Mouse (Mus musculus): Measurements from ENCODE around the gene Ttn.

The Ttn gene

GRCm38 (mm10) chr2:76702751-76703150 is 279.6 kb downstream of the Ttn start:
- DNase-seq (ENCODE audit: low spot score): no peak

DNA sequence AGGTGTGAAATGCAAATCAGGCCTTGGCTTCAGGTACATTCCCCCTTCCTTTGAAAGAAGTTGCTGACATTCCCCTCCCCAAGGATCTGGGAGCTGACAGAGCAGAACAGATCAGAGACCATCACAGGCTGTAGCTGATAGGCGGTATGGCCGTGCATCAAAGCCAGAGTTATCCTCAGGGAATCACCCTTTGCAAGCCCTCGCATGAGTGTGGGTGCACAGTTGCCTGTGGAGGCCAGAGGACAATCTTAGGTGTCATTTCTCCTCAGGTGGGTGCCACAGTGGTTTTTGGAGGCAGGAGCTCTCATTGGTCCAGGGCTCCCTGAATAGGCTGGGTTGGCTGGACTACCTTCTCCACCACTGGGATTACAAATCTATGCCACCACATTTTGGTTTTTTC is 280.2 kb downstream of the Ttn start:
- no peak for DNase-seq (ENCODE audit: low spot score)

GRCm38 (mm10) chr2:76695290-76695689 is 287.1 kb downstream of the Ttn start:
- DNase-seq (ENCODE audit: low spot score): no peak

DNA sequence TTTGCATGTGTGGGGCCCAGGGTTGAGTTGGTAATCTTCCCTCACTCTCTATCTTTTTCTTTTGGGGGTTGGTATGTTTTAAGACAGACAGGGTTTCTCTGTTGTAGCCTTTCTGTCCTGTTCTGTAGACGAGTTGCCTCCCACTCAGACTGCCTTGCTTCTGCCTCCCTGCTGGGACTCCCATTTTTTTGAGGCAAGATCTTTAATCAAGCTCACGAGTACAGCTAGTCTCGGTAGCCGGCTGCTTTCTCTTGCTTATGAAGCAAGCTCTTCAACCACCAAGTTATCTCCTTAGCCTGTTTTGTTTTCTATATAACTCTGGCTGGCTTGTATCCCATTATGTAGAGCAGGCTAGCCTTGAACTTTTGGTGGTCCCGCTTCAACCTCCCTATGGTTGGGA is 288.6 kb downstream of the Ttn start:
- no peak for DNase-seq (ENCODE audit: low spot score)

DNA sequence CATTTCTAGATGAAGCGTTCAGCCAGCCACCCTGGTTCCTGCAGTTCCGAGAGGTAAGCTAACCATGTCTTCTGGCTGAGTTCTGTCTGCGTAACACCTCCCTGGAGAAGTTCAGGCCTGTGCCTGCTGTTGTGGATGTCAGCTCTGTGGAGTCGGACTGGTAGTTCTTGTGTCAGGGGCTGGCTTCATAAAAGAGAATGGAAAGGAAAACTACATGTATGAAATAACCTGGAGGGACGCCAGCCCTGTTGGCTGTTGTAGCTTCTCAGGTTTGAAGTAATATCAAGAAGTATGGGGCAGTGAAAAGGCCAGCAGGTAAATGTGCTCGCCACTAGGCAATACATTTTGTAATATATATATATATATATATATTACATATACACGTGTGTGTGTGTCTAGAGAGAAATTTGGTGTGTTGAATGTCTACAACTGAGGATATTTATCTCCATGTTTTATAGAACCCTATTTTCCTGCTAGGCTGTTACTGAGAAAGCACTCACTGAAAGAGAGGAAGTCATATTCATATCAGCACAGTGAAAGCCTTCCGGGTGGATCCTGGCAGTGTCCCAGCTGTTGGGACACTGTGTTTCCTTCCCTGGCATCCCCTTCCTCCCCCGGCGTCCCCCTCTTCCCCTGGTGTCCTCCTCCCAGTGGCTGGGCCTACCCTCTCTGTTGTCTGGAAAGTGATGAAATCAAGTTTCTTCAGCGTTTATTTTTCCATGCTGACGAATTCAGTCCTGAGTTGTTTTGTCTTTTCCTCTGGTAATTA is 291.7 kb downstream of the Ttn start:
- DNase-seq (ENCODE audit: low spot score): no peak

- DNase-seq (ENCODE audit: low spot score): no peak
These were observed 294.2 kb downstream of the Ttn start for GRCm38 (mm10) chr2:76688162-76688561.

- DNase-seq (ENCODE audit: low spot score): no peak
These were observed 294.7 kb downstream of the Ttn start for GRCm38 (mm10) chr2:76687608-76688007.

- no peak for DNase-seq (ENCODE audit: low spot score)
These were observed 295.4 kb downstream of the Ttn start for GRCm38 (mm10) chr2:76686986-76687385.

- DNase-seq (ENCODE audit: low spot score): no peak
These were observed 300.0 kb downstream of the Ttn start for GRCm38 (mm10) chr2:76682301-76682700.

DNA sequence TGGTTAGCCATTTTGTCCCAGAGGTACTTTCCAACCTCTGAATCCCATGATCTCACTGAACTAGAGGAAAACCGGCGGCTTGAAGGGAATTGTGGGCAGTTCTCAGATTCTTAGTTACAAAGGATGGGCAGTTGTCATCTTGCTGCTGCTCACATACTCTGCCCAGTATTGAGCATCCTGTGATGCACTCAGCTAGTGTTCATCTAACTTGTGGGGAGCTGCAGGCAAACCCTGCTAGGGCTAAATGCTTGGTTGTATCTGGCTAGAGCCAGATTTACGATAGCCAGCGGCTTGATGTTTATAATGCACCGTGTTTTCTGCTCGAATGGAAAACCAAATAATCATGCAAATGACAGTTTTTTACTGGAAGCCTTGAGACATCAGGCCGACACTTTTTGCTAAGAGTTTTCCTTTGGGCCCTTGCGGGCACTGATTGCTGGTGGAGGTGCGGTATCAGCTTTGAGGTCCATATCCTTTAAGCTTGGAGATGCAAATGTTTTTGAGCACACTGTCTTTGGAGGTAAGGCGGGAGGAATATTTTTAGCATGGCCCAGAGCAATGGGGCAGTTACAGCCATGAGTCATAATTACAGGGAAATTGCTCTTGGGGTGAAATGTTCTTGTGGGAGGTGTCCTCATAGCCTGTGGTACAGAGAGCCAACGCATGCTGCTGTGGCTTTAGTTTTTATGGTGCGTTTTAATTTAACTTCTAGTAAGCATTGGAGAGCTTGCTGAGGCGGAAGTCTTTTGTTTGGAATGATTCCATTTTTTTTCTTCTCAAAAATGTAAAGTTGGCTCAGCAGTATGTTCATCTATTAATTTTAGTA is 305.7 kb downstream of the Ttn start:
- no peak for DNase-seq (ENCODE audit: low spot score)

GRCm38 (mm10) chr2:76675949-76676348 is 306.4 kb downstream of the Ttn start:
- no peak for DNase-seq (ENCODE audit: low spot score)

DNA sequence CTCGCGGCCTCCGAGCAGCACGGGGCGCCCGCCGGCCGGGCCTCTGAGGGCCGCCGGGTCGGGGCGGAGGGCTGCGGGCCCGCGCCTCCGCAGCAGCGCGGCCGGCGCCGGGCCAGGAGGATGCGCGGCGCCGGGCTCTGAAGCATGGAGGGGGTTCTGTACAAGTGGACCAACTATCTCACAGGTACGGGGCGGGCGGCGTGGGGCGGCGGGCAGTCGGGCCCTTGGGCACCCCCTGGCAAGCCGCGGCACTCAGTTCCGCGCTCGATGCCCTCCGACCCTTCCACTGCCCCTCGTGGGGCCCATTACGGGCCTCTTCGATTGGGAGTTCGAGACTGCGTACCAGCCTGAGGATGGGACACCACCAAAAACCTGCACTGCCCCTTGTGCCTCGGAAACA is 306.9 kb downstream of the Ttn start:
- DNase-seq (ENCODE audit: low spot score): no peak

GRCm38 (mm10) chr2:76674725-76675427 is 307.5 kb downstream of the Ttn start, which contains the start of gene Plekha3:
Gene Plekha3 (plus strand): TSS chr2:76675281.
- DNase-seq (ENCODE audit: low spot score): peak; percentile 86

DNA sequence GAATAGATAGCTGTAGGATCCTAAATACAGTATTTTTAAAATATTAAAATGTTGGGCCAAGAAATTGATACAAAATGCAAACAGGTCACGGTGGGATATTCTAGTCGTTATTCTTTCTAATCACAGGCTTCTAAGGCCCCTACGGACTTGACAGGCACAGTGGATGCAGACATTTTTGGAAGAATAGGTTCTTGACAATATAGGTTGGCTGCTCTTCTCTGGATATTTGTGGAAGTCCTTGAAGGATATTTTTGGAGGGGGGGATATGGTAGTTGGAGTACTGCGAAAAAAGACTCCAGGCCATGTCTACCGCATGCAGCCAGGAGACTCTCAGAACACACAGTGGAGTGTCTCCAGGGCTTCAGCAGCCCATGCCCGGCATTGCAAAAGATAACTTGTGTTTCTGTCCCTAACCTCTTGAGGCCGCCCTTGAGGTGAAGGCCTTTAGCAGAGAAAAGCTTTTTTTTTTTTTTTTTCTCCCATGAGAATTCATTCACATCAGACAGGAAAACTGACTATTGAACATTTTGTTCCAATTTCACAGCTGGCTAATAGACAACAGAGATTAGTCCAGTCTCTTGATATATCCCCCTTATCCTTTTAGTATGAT is 308.8 kb downstream of the Ttn start:
- peak; percentile 45 for DNase-seq (ENCODE audit: low spot score)

DNA sequence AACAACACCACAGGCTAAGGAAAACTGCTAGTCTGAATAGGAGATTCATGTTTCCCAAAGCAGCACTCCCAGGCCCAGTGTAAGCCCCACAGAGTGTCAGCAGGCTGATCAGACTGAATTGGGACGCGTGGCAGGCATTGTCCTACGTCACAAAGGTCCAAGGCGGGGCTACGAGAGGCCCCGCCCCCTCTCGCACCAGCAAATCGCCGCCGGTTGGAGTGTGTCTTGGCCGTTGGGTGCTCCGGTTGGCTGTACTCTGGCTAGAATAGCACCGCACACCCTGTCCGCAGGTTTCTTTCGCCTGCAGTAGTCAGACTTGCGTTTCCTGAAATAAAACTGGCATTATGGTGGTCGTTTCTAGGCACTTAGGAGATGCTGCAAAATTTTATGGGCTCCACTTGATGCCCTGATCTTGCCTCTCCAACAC is 309.4 kb downstream of the Ttn start, which contains the start of gene Fkbp7:
Fkbp7 (minus strand) TSS at position 151 of the 427 bp plus-strand sequence.
- DNase-seq (ENCODE audit: low spot score): peak; percentile 93

DNA sequence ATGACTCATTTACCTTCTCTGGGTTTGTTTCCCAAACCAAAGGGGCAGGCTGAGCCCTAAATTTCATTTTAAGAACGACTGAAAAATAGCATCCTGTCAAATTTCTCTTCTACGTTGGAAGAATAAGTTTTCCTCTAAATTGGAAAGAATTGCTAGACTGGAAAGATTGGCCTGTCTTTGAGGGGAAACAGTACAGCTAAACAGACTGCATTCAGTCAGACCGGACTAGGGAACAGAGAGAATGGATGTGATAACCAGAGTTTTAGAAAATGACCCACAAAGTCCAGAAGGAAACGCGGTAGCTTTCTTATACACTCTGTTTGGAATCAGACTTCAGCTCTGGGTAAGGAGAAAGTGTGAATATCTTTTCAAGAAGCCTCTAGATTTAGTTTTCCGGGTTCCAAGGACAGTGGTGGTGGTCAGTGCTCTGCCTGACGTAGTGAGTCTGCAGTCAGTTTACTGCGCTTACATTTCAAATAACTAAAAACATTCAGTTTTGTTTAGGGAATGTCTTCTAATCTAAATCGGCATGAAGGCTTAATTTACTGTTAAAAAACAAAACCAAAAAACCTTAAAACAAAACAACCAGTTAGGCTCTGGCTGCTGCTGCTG is 310.1 kb downstream of the Ttn start:
- no peak for DNase-seq (ENCODE audit: low spot score)

DNA sequence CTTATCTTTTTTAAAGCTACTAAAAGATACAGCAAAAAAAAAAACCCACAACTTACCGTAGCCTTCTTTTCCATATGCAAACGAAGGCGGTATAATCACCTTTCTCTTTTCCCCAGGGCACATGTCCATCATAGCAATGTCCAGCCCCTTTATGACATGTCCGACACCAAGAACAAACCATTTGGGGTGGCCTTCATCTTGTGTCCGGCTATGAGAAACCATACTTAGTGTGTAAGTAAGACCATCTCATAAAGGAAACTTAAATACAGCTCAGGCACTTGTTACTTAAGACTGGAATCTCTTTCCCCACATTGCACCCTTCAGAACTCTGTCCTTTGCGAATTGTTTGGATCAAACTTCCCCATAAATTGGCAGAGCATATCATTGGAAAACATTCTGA is 310.7 kb downstream of the Ttn start:
- DNase-seq (ENCODE audit: low spot score): no peak

- DNase-seq (ENCODE audit: low spot score): no peak
These were observed 315.1 kb downstream of the Ttn start for GRCm38 (mm10) chr2:76667200-76667599.

DNA sequence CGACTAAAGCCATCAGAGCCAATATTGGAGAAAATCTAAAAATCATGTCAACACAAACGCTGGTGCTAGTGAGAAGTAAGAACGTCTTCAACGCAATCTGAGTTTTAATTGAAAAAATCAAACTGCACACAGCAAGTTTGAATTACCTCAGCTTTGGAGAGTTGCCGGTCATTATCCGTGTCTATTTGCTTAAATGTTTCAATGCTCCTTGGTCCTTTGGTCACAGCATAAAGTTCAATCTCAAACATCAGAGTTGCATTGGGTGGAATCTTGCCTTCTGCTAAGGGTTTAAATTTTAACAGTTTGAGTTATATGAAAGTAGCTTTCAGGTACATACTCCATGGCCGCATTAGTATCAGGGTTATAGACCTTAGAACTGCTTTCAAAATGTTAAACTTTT is 316.8 kb downstream of the Ttn start:
- DNase-seq (ENCODE audit: low spot score): no peak

GRCm38 (mm10) chr2:76659419-76659818 is 322.9 kb downstream of the Ttn start:
- no peak for DNase-seq (ENCODE audit: low spot score)

DNA sequence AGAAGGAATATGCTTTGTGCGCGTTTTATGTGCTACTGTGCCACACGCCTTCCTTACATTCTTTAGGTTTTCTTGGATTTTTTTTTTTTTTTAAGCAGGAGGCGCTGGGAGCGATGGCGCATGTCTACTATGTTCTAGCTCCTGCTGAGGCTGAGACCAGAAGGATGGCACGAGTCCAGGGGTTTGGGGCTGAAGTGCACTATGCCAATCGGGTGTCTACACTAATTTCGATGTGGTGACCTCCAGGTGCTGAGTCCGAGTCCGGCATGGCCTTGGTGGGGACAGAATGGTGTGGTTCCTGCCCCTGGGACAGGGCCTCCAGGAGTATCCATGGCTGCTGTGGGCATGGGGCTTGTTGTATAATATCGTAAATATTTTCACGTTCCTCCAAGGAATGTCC is 323.8 kb downstream of the Ttn start:
- no peak for DNase-seq (ENCODE audit: low spot score)

GRCm38 (mm10) chr2:76655982-76656381 is 326.4 kb downstream of the Ttn start:
- no peak for DNase-seq (ENCODE audit: low spot score)
